Mouse (Mus musculus): ENCODE results near the gene Pcyt1a.
"Not testable (repeated sequence)": the region's sequence is repeated elsewhere in the genome, so short reads cannot be mapped to it uniquely, and the experiment has no call there.

GRCm38 (mm10) chr16:32444615-32445014 is 13.9 kb downstream of the Pcyt1a start:
- not testable (repeated sequence) for TF ChIP-seq POLR2A (IDR thresholded peaks at IDR 0.05; ENCODE audit: insufficient read depth, low read depth, low read length); CTCF (IDR thresholded peaks at IDR 0.05); EP300 (IDR thresholded peaks at IDR 0.05; ENCODE audit: insufficient read depth, low read depth, low read length)
